Mouse (Mus musculus) cerebellum, postnatal 14 days (tissue): ENCODE measurements around the gene Ski.

Source experiments
- DNase-seq, 2 experiments: peaks; one replicate each; pipeline ENCODE4 v3.0.0; 2021; ENCODE audit warnings: mixed read lengths in 2 of 2

The Ski gene

DNA sequence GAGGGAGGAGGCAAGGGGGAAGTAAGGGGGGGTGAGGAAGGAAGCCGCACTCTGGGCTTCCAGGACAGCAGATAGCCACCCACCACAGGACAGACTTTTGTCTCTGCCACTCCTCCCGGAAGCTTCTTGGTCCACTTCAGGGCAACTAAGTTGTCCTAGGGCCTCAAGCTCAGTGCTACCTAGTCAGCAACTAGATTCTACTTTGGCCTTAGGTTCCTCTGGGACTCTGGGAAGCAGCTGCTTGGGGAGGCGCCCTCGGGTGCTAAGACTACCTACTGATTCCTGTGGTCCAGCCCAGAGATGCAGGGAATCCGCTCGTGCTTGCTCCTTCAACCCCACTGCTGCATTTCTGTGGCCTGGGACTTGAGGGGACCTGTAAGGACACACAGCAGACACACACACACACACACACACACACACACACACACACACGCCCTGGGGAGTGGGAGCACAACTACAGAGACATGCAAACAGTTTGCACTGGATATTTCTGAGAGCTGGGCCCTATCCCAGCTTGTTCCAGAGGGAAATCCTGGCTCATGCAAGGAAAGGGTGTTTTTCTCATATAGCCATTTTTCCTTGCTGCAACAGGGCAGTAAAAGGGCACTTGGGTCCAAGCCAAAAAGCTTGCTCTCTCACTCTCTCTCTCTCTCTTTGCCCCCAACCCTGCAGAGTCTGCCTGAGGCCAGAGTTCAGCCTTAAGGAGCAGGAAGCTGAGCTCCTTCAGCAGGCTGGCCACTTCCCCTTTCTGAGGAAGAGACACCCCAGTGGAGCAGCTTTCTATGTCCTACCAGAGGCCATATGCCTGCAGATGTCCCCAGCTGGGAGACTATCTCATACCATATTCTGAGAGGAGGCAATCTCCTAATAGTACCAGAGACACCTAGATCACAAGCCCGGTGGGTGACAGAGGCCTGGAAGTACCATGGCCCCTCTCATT lies 12.2 kb upstream of the Ski start:
- DNase-seq, result peak; percentile 37 to 61

DNA sequence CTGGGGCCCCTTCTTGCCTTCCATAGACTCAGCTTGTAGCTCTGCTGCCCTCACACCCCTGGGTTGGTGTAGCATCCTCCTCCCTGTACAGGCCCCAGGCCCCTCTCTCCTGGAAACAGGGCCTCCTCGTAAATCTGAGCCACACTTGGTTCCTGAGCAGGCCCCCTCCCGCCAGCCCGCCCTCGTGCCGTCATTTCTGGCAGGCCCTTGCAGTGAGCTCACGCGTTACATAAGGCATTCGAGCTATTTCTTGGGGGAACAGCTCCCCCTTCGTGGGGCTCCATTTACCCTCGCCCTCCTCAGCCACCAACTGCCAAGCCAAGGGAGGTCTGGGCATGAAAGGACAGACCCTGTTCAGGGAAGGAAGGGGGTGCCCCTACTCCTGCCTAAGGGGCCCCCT lies 11.5 kb upstream of the Ski start:
- peak; percentile 73 for DNase-seq

DNA sequence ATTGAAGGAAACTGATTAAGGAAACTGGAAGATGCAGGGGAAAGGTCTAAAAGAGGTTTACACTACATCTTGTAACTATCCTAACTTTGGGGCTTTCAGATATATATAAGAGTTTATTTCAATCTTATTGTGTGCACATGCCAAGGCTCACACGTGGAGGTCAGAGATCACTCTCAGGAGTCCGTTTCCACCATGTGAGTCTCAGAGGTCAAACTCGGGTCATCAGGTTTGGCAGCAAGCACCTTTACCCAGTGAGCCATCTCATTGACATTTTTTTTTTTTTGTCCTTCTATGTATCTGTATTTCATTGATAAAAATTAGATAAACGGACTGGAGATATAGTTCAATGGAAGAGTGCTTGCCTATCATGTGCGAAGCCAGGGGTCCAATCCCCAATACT lies 6.1 kb upstream of the Ski start:
- no peak for DNase-seq

DNA sequence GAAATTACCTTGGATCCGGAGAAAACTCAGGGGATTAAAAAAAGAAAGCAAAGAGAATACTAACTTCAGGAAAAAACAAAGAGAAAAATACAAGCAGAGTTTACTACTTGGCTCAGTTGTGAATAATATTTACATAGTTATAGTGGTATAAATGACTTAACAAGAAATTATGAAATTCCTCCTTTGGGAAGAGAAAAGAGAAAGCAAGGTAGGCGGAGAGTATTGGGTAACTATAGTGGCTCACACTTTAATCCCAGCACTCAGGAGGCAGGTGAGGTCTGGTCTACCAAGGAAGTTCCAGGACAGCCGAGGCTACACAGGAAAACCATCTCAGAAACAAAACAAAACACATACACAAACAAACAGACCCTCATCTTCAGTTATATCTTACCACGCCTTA lies 5.6 kb upstream of the Ski start:
- DNase-seq, result no peak

DNA sequence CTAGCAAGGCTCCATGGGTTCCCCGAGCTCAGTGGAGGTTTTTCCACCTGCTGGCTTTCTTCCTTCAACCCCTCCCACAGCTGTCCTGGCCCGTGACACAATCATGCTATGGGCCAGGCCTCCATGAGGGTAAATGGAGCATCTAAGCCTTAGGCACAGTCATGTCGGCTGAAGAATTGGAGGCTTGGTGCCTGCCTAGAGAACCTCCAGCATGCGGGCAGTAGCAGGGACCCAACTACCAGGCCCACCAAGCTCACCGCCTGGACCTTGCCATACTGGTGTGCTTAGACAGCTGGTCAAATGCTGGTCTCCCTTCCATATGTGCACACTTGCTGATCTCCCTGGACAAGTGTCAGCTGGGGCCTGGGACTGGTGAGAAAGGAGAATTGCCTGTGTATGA lies 3.5 kb upstream of the Ski start:
- DNase-seq, result no peak

DNA sequence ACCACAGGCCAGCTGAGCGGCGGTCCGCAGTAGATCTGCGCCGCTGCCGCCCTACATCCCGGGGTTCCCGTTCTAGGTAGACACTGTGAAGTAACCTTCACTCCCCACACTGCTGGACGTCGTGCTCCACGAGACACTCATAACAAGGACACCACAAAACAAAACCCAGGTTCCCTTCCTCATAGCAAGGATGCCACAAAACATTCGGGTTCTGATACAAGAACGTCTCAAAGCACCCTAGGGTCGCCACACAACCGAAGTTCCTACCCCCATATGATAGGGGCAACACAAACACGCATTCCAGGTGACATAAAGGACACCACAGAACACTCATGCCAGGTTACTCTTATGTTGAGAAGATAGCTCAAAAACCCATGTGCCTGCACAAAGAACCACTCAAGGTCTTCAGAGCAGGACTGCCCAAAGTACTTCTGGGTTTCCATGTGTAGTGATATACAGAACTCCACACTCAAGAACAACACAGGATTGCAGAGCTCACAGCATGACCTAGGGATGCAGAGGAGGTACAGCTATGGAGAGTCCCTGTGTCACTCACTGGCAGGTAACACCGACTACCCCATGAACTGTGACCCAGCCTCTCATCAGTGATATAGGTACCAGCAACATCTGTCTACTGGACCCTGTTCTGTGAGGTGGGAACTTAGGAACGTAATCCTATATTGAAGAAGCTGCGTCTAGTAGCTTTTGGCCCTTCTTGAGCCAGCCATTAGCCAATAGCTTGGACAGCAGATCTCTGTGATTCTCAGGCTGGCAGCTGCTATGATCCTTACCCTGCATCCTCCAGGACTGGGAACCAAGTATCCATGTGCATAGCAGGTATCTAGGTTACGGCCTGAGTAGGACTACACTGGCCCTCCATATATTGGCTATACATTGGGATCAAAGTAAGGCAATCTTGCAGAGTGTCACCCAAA lies 1.5 kb upstream of the Ski start:
- DNase-seq, result no peak

DNA sequence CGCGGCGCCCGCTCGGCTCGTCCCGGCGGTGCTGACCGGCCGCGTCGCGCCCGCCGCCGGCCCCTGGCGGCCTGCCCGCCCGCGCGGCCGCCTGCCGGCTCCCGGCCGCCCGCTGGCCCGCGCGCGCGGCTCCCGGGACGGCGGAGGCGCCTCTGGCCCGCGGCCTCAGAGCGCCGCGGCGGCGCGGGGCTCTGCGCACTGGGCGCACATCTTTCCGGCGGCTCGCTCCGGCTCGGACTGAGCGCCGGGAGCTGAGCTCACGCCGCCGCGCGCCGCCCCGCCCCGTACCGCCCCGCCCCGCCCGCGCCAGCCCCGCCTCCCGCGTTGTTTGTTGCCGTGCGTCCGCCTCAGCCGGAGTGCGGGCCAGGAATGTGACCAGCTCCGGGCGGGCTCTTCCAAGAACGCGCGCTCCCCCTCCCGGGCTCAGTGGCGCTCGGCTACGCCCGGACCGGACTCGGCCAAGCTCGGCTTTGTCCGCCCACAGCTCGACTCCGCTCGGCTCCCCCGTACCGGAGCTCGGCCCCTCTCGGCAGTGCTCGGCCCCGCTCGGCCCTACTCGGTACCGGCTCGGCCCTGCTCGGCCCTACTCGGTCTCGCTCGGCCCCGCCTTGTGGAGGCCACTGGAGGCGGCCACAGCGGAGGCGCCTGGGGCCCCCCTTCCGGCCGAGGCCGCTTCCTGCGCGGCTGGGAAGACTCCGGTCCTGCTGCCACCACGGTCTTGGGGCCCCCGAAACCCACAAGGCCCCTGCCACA lies 625 bp upstream of the Ski start:
- DNase-seq, result peak; percentile 100

DNA sequence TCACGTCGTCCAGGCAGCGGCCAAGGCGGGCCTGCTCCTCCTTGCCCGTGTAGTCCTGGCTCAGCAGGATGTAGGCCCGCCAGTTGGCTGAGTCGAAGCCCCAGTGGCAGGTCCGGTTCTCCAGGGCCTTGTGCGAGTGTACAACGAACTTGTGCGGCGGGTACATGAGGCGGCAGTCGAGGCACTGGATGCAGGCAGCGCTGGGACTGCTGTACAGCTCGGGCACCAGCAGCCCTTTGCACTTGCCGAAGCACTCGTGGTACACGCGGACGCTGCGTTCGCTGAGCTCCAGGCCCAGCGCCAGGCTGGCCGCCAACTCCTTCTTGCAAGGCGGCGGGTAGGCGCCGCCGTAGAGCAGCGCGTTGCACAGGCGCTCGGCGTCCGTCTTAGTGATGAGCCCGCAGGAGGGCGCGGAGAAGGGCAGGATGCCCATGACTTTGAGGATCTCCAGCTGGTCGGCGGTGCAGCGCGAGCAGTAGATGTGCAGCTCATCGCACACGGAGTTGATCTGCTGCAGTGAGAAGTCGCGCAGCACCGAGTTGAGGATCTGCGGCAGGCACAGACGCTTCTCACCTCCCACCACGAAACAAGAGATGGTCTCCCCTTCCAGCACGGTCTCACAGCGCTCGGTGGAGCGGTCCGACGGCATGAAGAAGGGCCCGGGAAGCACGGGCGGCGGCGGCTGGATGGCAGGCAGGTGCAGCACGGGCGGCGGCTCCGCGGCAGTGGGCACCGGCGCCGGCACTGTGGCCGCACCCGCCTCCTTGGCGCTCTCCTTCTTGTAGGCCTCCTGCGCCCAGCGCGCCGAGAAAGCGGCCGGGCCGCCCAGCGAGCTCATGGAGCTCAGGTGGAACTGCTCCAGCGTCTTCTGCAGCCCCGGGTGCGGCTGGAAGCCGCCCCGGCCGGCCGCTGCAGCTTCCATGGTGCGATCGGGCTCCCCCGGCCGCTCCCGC lies 517 bp downstream of the Ski start:
- DNase-seq, result peak; percentile 87 to 90

DNA sequence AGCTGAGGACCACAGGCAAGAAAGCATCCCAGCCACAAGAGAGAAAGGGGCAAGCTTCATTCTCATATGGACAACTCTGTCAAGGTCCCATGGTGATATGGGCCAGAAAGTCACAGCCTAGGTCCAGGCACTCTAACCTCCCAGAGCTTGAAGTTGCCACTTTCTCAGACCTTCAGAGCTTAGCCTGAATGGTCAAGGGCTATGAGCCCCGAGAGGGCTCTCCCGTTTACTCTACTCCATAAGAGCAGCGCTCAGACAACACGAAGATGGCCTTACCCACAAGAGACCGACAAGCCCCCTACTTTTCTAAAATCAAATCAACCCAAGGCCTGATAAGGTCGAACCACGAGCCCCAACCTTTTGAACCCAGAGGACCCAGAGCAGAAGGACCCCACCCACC lies 1.3 kb downstream of the Ski start:
- DNase-seq, result no peak

DNA sequence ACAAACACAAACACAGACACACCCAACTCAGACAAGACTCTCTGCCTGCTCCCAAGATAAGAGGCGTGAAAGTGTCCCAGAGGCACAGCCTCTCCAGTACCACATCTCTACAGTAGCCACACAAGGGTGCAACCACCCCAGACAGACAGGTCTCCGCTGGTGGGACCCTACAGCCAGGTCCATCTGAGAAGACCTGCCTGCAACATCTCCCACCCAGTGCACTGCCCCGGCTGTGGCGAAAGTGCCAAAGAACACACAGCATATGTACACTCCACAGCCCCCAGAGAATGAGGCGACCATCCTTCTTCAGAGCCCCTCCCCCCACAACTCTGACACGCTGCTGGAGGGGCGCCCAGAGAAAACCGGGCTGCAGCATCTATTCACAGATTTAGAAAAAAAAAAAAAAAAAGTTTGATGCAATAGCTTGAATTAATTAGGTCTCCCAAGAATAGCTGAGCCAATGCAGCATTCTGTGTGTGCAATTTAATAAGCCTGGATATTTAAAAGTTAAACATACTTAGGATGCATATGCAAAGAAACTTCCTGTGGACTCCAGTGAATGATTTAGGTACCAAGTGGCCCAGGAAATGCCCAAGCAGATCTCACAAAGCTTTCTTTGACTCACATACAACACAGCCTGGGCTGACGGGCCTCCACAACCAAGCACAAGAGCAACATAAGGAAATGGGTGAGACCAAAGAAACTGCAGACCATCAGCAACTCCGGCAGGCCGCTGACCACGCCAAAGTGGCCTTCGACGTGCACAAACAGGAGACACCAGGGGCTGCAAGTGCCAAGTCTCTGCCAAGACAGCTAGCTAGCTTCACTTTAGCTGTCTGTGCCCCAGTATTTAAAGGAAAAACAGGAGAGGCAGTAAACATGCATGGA lies 1.9 kb downstream of the Ski start:
- peak; percentile 60 to 73 for DNase-seq

DNA sequence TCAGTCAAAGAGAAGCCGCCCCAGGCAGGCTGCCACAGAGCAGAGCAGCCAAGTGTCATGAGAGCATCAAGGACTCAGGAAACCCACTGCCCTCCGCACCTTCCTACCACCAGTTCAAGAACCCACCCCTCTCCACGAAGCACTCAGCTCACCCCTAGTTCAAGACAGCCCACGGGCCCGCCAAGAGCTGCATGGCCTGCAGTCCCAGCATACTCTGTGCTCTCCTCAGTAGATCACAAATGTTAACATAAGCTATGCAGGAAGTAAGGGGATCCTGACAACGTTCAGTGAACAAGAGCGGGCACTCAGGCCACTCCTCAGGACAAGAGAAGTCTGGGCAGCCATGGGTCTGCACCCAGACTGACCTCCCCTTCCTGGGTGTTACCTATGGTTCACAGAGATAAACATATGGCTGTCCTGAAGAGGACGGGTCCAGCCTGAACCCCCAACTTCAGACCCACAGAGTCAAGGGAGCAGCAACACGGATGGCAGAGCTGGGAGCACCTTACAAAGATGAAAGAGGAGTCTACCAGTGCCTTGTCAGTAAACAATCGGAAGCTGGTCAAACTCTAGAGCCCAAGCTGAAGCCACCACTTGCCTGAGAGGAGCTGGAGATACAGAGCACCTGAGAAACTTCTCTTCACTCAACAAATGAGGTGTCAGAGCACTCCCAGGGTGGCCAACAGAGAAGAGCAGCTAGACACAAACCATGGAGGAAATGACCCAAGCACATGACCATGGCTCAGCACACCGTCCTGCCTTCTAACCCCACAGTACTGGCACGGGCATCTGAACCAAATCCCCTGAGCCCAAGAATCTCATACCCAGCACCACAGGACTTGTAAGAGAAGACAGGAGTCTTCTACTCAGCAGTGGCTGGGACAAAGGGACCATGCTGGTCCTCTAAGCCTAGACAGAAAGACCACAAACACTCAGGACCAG lies 2.9 kb downstream of the Ski start:
- no peak for DNase-seq

DNA sequence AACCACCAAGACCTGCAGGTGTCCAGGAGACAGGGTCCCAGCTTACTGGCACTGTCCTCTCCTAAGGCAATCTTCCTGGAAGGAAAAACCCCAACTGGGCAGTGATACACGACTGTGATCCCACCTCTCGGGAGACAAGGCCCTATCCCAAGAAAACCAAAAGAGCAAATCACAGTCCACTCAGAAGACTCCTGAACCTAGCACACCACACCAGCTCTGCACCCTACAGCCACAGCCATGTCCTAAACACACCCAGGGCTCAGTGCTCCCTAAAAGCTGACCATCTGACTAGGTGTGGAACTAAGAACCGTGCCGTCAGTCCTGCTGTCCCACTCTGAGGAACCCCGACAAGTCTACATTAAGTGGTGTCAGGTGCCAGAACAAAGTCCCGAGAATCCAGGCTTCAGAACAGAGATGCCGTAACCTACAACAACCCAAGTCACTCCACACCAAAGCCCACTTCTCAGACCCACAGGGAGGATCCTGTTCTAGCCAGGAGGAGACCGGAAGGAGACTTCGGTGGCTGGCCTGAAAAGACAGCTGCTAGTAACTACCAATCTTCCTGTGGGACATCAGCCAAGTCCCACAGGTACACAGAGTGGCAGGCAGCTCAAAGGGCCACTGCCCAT lies 4.2 kb downstream of the Ski start:
- no peak for DNase-seq

DNA sequence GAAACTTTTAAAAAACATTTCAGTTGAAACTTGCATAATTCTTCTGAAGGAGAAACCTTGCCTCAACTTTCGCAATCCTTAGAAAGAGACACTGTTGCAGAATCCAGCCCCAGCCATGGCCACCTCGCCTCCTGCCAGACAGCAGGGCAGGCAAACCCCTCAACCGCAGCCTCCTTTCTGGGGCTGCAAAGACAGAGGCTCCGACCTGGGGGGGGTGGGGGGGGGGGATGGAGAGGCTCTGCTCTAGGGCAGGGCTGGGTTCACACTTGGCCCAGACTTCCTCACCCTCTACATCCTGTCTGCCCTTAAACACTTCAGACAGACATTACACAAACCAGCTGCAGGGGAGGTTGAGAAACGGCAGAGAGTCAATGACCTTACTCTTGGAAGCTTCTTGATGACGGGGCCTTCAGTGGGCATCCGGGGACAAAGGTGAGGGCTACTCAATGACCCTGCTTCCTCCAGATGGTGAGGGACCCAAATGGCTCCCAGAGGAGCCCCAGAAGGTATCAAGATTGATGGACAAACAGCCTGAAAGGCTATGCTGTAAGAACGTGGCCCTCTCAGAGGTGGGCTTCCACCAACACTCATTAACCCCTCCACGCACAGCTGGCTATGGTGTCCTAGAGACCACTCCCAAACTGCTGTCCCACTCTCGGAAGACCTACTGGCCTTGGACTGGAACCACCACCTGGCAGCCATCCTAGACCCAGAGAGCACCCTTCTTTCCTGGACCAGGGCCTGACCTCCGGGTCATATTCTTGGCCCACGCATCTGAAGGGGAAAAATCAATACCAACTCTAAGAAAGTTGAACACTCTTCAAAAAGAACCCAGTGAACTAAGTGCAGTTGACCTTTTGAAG lies 4.9 kb downstream of the Ski start:
- DNase-seq, result peak in 1 of 2 experiments; percentile 46

DNA sequence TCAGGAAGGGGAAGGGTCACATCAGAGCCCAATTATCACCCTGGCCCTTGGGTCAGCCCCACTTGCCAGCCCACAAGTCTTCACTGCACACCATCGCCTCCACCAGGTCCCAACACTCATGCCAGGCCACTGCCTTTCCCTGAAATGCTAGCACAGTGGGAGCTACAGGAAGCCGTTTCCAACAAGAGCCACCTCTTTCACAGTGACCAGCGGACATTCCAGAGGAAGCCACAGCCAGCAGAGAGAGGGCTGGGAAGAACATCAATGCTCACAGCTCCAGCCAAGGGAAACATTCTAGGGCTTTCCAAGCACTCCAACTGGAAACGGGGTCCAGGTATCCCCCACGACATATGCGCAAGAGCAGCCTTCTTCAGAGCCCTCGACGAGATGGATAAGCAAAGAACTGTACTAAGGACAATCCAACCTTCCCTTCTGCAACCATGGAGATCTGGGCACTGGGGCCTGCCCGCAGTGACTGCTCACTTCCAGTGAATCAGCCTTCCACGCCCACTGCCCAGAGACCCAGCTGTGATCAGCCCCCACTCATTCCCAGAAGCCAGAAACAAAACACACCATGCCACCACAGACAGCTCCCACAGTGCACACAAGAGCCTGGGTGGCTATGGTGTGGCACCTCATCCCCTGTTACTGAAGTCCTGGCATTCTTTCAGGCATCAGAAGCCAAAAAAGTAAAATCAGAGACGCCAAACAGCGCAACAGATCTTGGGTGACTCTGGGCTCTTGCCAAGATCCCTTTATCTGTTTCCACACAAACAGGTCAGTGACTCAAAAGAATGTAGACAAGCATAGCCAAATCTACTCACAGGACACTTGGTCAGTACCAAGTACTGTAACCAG lies 6.4 kb downstream of the Ski start:
- no peak for DNase-seq

DNA sequence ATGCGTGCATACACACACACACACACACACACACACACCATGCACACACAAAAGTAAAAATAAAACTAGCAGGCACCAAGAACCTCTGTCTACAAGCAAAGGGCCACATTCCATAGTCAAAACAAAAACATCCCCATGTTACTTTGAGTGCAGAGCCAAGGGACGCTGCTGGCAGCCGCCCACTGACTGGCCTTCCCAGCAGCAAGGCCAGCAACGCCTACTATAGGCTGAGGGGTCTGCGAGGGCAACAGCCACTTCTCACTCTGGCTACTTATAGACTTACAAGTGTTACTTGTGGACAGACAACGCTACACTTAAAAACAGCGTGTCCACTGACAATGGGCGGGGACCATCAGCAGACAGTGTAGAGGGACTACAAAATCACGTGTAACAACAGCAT lies 7.2 kb downstream of the Ski start:
- no peak for DNase-seq

DNA sequence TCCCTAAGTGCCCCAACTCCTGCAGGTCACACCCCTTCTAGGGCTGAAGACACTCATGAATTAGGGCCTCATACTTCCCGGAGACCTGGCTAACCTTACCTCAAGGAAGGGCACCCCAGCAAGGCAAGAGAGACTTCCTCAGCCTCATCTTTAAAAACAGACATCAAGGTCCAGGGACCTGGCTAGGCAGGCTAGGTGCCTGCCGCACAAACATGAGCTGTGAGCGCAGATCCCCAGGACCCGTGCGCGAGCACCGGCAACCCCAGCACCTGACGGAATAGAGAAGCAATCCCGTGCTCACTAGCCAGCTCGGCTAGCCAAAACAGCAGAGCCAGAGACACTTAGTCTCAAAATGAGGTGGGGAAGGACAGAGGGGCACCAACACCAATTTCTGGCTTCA lies 7.6 kb downstream of the Ski start:
- DNase-seq, result no peak

DNA sequence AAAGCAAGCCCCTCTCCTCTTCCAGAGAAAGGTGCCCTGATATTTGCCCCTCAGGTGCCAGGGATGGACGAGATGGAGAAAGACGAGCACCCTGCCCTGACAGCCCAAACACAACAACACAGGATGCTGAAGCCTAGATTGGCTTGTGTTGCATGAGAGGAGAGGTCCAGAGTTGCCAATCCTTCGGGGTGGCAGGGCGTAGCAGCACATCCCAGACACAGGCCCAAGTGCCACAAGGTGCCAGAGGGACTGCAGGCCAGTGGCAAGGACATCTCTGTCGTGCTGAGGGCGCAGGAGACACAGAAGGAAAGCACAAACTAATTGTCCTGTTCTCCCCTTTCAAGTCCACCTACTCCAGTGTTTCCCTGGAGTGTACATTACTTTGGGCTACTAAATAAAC lies 8.2 kb downstream of the Ski start:
- no peak for DNase-seq
